Mouse (Mus musculus): ENCODE data around the gene Osbpl6. TPM values are rescaled to one million over a fixed set of nuclear protein-coding genes. Genes with fewer than 3 reads are reported as not detected.

The Osbpl6 gene
- polyA plus RNA-seq, 1 experiment from 2014 or later, result 11.0 TPM

DNA sequence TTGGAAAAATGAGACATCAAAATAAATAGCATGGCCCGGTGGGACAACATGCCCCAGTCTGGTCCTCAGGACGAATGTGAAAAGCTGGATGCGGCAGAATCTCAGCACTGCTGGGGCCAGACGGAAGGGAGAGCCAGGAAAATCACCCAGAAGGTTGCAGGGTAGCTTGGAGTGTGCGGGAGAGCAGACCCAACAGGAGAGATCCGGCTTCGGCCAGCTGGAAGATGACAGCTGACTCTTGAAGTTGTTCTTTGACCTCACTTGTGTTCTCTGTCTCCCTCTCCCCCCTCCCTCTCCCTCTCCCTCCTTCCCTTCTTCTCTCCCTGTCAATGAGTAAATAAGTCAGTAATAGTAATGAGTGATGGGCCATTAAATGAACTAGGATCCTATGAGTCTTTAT lies 27.9 kb downstream of the Osbpl6 start:
- no peak overlapping the region for H3K27ac ChIP-seq (replicated peaks; ENCODE audit: low read depth, low read length)
- H3K9me3 ChIP-seq (ENCODE audit: control insufficient read depth, low read length), result no peaks in the 10 kb centered on the region
- WGBS, result 65% methylated on average over 7 of the region's 7 CpGs
- no peak overlapping the region for H3K4me3 ChIP-seq (ENCODE audit: low read depth, low read length)
- H3K4me2 ChIP-seq (ENCODE audit: low read depth, low read length), result no peak overlapping the region
- DNase-seq (ENCODE audit: low spot score), result no peak
- no peak overlapping the region for H3K9ac ChIP-seq (ENCODE audit: low read depth, low read length)
- ATAC-seq (ENCODE audit: low read depth), result no peak
- H3K27me3 ChIP-seq (replicated peaks; ENCODE audit: control insufficient read depth, insufficient read depth, low read length), result no peaks in the 10 kb centered on the region
- no peaks in the 10 kb centered on the region for H3K4me1 ChIP-seq (ENCODE audit: control insufficient read depth, insufficient read depth, low read length)
- no peaks in the 10 kb centered on the region for H3K36me3 ChIP-seq (ENCODE audit: control insufficient read depth, insufficient read depth, low read length)

DNA sequence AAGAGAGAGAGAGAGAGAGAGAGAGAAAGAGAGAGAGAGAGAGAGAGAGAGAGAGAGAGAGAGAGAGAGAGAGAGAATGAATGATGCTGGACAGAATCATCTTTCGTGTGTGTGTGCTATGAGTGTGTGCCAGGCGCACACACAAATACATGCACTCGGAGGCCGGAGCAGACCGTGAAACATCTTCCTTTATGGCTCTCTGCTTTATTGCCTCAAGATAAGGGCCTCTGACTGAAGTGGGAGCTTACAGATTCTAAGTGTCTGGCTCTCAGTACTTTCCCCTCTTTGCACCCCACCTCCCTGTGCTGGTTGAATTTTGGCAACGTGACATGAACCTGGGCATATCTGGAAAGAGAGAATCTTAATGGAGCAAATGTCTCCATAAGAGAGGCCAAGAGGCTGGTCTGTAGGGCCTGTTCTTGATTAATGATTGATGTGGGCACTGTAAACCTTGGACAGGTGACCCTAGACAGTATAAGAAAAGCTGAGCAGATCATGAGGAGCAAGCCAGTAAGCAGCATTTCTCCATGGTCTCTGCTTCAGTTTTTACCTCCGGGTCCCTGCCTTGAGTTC lies 29.4 kb downstream of the Osbpl6 start:
- Histone ChIP-seq H3K27me3 (replicated peaks; ENCODE audit: control insufficient read depth, insufficient read depth, low read length) (no peaks in the 10 kb centered on the region), H3K4me1 (ENCODE audit: control insufficient read depth, insufficient read depth, low read length) (no peaks in the 10 kb centered on the region), H3K4me3 (ENCODE audit: low read depth, low read length) (no peak overlapping the region), H3K9ac (ENCODE audit: low read depth, low read length) (no peak overlapping the region), H3K4me2 (ENCODE audit: low read depth, low read length) (no peak overlapping the region), H3K36me3 (ENCODE audit: control insufficient read depth, insufficient read depth, low read length) (no peaks in the 10 kb centered on the region), H3K9me3 (ENCODE audit: control insufficient read depth, low read length) (no peaks in the 10 kb centered on the region), H3K27ac (replicated peaks; ENCODE audit: low read depth, low read length) (no peak overlapping the region)
- WGBS, result 80% methylated on average over 7 of the region's 7 CpGs
- no peak for ATAC-seq (ENCODE audit: low read depth)
- no peak for DNase-seq (ENCODE audit: low spot score)

DNA sequence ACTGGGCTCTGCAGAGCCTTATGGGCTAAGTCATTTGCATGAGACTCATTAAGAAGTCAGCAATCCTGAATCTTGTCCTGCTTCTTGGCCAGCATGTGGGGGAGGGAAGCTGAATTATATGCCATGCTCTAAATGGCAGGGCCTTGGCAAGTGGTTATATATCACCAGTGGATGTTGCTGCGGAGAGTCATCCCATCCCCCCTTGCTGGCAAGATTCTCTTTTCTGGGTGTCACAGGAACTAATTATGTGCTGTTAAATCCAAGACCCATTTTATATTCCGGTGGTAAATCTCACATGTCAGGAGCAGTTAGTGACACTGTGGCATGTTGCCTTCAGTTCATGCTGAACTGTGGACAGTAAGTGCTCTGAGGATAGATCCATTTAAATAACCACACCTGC lies 31.1 kb downstream of the Osbpl6 start:
- no peak overlapping the region for H3K4me2 ChIP-seq (ENCODE audit: low read depth, low read length)
- no peaks in the 10 kb centered on the region for H3K27me3 ChIP-seq (replicated peaks; ENCODE audit: control insufficient read depth, insufficient read depth, low read length)
- DNase-seq (ENCODE audit: low spot score), result no peak
- no peaks in the 10 kb centered on the region for H3K9me3 ChIP-seq (ENCODE audit: control insufficient read depth, low read length)
- no peak overlapping the region for H3K27ac ChIP-seq (replicated peaks; ENCODE audit: low read depth, low read length)
- H3K4me3 ChIP-seq (ENCODE audit: low read depth, low read length), result no peak overlapping the region
- no peaks in the 10 kb centered on the region for H3K4me1 ChIP-seq (ENCODE audit: control insufficient read depth, insufficient read depth, low read length)
- no peak overlapping the region for H3K9ac ChIP-seq (ENCODE audit: low read depth, low read length)
- ATAC-seq (ENCODE audit: low read depth), result no peak
- H3K36me3 ChIP-seq (ENCODE audit: control insufficient read depth, insufficient read depth, low read length), result no peaks in the 10 kb centered on the region
- WGBS, result 90% methylated on average over 2 of the region's 2 CpGs

DNA sequence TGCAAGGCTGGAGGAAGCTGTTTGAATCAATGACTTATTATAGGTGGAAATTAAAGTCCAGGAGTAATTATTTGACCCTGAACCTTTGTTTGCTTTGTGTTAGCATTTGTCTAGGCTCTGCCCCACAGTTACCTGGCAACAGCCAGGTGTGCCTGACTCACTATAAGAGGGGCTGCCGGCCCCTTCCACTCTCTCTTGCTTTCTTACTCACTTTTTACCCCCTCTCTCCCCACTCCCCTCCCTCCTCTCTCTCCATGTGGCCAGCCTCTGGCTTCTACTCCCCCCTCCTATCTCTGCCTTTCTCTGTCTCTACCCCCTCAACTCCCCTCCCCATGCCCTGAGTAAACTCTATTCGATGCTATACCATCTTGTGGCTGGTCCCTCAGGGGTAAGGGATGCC lies 33.2 kb downstream of the Osbpl6 start:
- DNase-seq (ENCODE audit: low spot score), result no peak

DNA sequence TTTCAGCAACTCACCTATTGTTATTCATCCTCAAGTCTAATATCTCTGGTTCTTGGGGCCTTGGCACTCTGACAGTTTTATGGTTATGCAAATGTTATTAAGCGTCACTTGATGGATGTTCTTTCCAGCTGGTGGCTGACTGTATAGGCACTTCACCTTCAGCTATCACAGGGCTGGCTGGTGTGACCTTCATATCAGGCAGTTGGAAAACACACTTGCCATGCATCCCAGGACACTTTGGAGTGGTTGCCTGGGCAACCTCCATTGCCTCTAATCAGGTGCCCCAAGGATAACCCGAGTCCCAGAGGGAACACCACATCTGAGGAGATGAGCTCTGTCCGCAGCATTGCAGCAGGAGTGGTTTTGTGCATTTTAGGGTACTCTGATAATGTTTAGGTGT lies 35.8 kb downstream of the Osbpl6 start:
- Histone ChIP-seq H3K4me1 (ENCODE audit: control insufficient read depth, insufficient read depth, low read length) (no peaks in the 10 kb centered on the region), H3K9ac (ENCODE audit: low read depth, low read length) (no peak overlapping the region), H3K4me2 (ENCODE audit: low read depth, low read length) (no peak overlapping the region), H3K27ac (replicated peaks; ENCODE audit: low read depth, low read length) (no peak overlapping the region), H3K4me3 (ENCODE audit: low read depth, low read length) (no peak overlapping the region), H3K36me3 (ENCODE audit: control insufficient read depth, insufficient read depth, low read length) (no peaks in the 10 kb centered on the region), H3K9me3 (ENCODE audit: control insufficient read depth, low read length) (no peaks in the 10 kb centered on the region), H3K27me3 (replicated peaks; ENCODE audit: control insufficient read depth, insufficient read depth, low read length) (no peaks in the 10 kb centered on the region)
- ATAC-seq (ENCODE audit: low read depth) (no peak), DNase-seq (ENCODE audit: low spot score) (no peak)
- WGBS, result 61% methylated on average over 3 of the region's 3 CpGs

More for the DNA sequence above, 33.2 kb downstream of the Osbpl6 start:
- no peaks in the 10 kb centered on the region for H3K36me3 ChIP-seq (ENCODE audit: control insufficient read depth, insufficient read depth, low read length)
- H3K27ac ChIP-seq (replicated peaks; ENCODE audit: low read depth, low read length), result no peak overlapping the region
- no peaks in the 10 kb centered on the region for H3K27me3 ChIP-seq (replicated peaks; ENCODE audit: control insufficient read depth, insufficient read depth, low read length)
- 46% methylated on average over 2 of the region's 2 CpGs for WGBS
- H3K9ac ChIP-seq (ENCODE audit: low read depth, low read length), result no peak overlapping the region
- no peak for ATAC-seq (ENCODE audit: low read depth)
- H3K4me1 ChIP-seq (ENCODE audit: control insufficient read depth, insufficient read depth, low read length), result no peaks in the 10 kb centered on the region
- no peak overlapping the region for H3K4me3 ChIP-seq (ENCODE audit: low read depth, low read length)
- no peak overlapping the region for H3K4me2 ChIP-seq (ENCODE audit: low read depth, low read length)
- no peaks in the 10 kb centered on the region for H3K9me3 ChIP-seq (ENCODE audit: control insufficient read depth, low read length)

DNA sequence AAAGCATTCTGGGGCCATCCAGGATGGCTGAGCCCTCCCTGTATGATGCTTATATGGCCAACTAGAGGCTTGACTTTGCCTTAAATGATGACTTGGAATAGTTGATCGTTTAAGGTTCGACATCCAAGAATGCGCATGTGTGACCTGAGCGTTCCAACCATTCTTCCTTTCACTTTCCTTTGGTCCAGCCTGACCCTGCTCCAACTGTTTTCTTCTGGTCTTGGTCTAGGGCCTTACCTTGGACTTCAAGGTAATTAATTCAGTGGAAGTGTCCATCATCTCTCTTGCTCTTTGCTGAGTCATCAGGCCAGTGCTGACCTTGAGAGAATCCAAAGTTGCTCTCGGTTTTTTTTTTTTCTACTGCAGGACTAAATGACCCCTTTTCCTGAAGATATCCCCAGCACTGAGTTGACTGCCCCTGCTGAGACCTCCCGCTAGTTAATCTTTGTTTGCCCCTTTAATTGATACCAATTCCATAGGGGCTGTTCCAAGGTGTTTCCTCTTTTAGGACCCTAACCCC lies 43.6 kb downstream of the Osbpl6 start:
- ATAC-seq (ENCODE audit: low read depth) (no peak), DNase-seq (ENCODE audit: low spot score) (no peak)
- no peak overlapping the region for H3K4me3 ChIP-seq (ENCODE audit: low read depth, low read length)
- H3K9ac ChIP-seq (ENCODE audit: low read depth, low read length), result no peak overlapping the region
- WGBS, result 80% methylated on average over 6 of the region's 6 CpGs
- no peaks in the 10 kb centered on the region for H3K4me1 ChIP-seq (ENCODE audit: control insufficient read depth, insufficient read depth, low read length)
- H3K27ac ChIP-seq (replicated peaks; ENCODE audit: low read depth, low read length), result no peak overlapping the region
- no peaks in the 10 kb centered on the region for H3K36me3 ChIP-seq (ENCODE audit: control insufficient read depth, insufficient read depth, low read length)
- H3K27me3 ChIP-seq (replicated peaks; ENCODE audit: control insufficient read depth, insufficient read depth, low read length), result no peaks in the 10 kb centered on the region
- H3K9me3 ChIP-seq (ENCODE audit: control insufficient read depth, low read length), result no peaks in the 10 kb centered on the region
- H3K4me2 ChIP-seq (ENCODE audit: low read depth, low read length), result no peak overlapping the region

DNA sequence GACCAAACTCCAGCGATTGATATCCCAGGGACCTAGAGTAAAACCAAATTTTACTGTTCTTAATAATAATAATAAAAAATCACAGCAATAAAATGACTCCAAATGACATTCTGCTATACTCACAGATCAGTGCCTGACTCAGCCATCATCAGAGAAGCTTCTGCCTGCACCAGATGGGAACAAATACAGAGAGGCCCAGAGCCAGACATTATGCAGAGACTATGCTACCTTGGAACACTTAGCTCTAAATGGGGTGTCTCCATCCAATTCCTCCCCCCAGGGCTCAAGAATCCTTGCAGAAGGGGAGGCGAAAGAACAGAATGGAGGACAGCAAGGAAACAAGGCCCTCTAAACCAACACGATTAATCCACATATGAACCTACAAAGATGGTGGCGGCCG lies 60.4 kb downstream of the Osbpl6 start:
- WGBS, result 98% methylated on average over 5 of the region's 5 CpGs
- Histone ChIP-seq H3K36me3 (ENCODE audit: control insufficient read depth, insufficient read depth, low read length) (0 out of 2 replicates have a peak, but pooled peaks cover 2% of the 10 kb centered on the region), H3K27me3 (replicated peaks; ENCODE audit: control insufficient read depth, insufficient read depth, low read length) (no peaks in the 10 kb centered on the region), H3K9me3 (ENCODE audit: control insufficient read depth, low read length) (peaks cover 3% of the 10 kb centered on the region; the same call in 1 of the 2 replicates), H3K27ac (replicated peaks; ENCODE audit: low read depth, low read length) (no peak overlapping the region), H3K4me1 (ENCODE audit: control insufficient read depth, insufficient read depth, low read length) (no peaks in the 10 kb centered on the region), H3K4me3 (ENCODE audit: low read depth, low read length) (no peak overlapping the region), H3K4me2 (ENCODE audit: low read depth, low read length) (no peak overlapping the region), H3K9ac (ENCODE audit: low read depth, low read length) (no peak overlapping the region)
- DNase-seq (ENCODE audit: low spot score), result no peak
- no peak for ATAC-seq (ENCODE audit: low read depth)

DNA sequence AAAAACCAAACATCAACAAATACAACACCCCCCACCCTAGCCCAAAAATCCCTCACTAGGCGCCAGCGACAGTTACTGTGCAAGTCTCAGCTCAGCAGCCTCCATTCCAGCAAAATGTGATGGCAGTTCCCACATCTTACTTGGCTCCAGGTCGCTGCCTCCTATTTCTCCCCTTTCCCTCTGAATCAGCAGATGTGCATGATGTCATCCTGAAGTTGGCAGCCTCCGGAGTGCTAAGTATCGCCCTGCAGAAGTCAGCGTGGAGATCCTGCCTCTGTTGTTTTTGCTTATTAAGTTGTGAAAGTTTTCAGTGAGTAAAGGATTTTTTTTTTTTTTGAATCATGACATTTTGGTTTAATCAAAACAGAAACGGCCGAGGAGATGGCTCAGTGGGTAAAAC lies 61.9 kb downstream of the Osbpl6 start:
- H3K4me3 ChIP-seq (ENCODE audit: low read depth, low read length), result no peak overlapping the region
- H3K4me2 ChIP-seq (ENCODE audit: low read depth, low read length), result no peak overlapping the region
- H3K9me3 ChIP-seq (ENCODE audit: control insufficient read depth, low read length), result peaks cover 3% of the 10 kb centered on the region; the same call in 1 of the 2 replicates
- H3K27ac ChIP-seq (replicated peaks; ENCODE audit: low read depth, low read length), result no peak overlapping the region
- no peak overlapping the region for H3K9ac ChIP-seq (ENCODE audit: low read depth, low read length)
- H3K27me3 ChIP-seq (replicated peaks; ENCODE audit: control insufficient read depth, insufficient read depth, low read length), result no peaks in the 10 kb centered on the region
- DNase-seq (ENCODE audit: low spot score) (peak; percentile 63), ATAC-seq (ENCODE audit: low read depth) (no peak)
- 54% methylated on average over 8 of the region's 8 CpGs for WGBS
- H3K36me3 ChIP-seq (ENCODE audit: control insufficient read depth, insufficient read depth, low read length), result 0 out of 2 replicates have a peak, but pooled peaks cover 3% of the 10 kb centered on the region
- H3K4me1 ChIP-seq (ENCODE audit: control insufficient read depth, insufficient read depth, low read length), result no peaks in the 10 kb centered on the region

DNA sequence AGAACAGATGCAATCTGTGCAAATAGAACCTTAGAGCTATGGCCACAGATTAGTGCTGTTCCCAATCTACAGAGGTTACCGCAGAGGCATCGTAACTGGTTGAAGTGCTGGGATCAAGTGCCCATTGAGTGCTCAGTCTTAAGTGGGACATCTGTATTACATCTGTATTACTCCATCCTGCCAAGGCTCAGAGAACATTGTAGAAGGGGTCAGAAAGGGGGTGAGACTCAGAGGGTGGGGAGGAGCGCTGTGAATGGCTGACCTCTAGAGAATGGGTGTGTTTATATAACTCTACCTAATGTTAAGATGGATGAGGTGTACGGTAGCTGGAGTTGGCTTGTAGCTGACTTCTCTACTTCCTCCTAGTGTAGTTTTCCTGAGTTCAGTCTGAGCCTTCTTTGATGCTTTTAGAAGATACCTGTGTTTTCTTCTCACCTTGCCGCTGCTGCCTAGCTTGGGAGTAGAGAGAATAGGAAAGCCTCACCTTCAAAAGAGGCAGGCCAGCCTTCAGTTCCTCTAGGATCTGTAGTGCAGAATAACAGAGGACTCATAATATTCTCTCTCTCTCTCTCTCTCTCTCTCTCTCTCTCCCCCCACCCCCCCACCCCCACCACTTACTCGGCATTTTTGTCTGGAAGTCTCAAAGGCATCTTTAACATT lies 62.9 kb downstream of the Osbpl6 start:
- no peak for ATAC-seq (ENCODE audit: low read depth)
- H3K36me3 ChIP-seq (ENCODE audit: control insufficient read depth, insufficient read depth, low read length), result 0 out of 2 replicates have a peak, but pooled peaks cover 3% of the 10 kb centered on the region

More for the DNA sequence above, 62.9 kb downstream of the Osbpl6 start:
- no peak for DNase-seq (ENCODE audit: low spot score)
- H3K4me3 ChIP-seq (ENCODE audit: low read depth, low read length), result no peak overlapping the region
- H3K4me2 ChIP-seq (ENCODE audit: low read depth, low read length), result no peak overlapping the region
- H3K9ac ChIP-seq (ENCODE audit: low read depth, low read length), result no peak overlapping the region
- no peaks in the 10 kb centered on the region for H3K27me3 ChIP-seq (replicated peaks; ENCODE audit: control insufficient read depth, insufficient read depth, low read length)
- WGBS, result 69% methylated on average over 6 of the region's 6 CpGs
- H3K9me3 ChIP-seq (ENCODE audit: control insufficient read depth, low read length), result peaks cover 3% of the 10 kb centered on the region; the same call in 1 of the 2 replicates
- no peaks in the 10 kb centered on the region for H3K4me1 ChIP-seq (ENCODE audit: control insufficient read depth, insufficient read depth, low read length)
- H3K27ac ChIP-seq (replicated peaks; ENCODE audit: low read depth, low read length), result no peak overlapping the region
